Mouse (Mus musculus) kidney, adult 11 months (tissue): ENCODE data around the gene Gm45233.
"Not testable (repeated sequence)": the region's sequence is repeated elsewhere in the genome, so short reads cannot be mapped to it uniquely, and the experiment has no call there.

ENCODE experiments used
- DNase-seq: peaks from one replicate; pipeline ENCODE4 v3.0.0; 2022

Gm45233 gene

GRCm38 (mm10) chr7:43443917-43444293 lies at the start of gene Gm45233, which contains the start of gene Etfb:
Gene Gm45233, plus strand, starts transcription at chr7:43444128.
Gene Etfb, plus strand, starts transcription at chr7:43444083.
- peak; percentile 98 for DNase-seq

- no peak for DNase-seq
Observed at GRCm38 (mm10) chr7:43399501-43399900, 44.4 kb upstream of the Gm45233 start.

GRCm38 (mm10) chr7:43402718-43403117 lies 41.2 kb upstream of the Gm45233 start:
- no peak for DNase-seq

- DNase-seq, result no peak
Observed at GRCm38 (mm10) chr7:43407573-43407972, 36.4 kb upstream of the Gm45233 start.

- no peak for DNase-seq
Observed at GRCm38 (mm10) chr7:43408131-43408553, 35.8 kb upstream of the Gm45233 start, which contains the start of gene Siglecg. Gene Siglecg, plus strand, starts transcription at chr7:43408204.

- DNase-seq, result no peak
Observed at GRCm38 (mm10) chr7:43409084-43409483, 34.8 kb upstream of the Gm45233 start.

GRCm38 (mm10) chr7:43411724-43412123 lies 32.2 kb upstream of the Gm45233 start:
- not testable (repeated sequence) for DNase-seq

GRCm38 (mm10) chr7:43417298-43417697 lies 26.6 kb upstream of the Gm45233 start:
- DNase-seq, result no peak

GRCm38 (mm10) chr7:43422995-43423617 lies 20.8 kb upstream of the Gm45233 start:
- peak; percentile 76 for DNase-seq

GRCm38 (mm10) chr7:43423991-43424625 lies 19.8 kb upstream of the Gm45233 start:
- DNase-seq, result no peak

GRCm38 (mm10) chr7:43427406-43427805 lies 16.5 kb upstream of the Gm45233 start, which contains the start of gene Lim2:
Gene Lim2, plus strand, starts transcription at chr7:43427670.
- DNase-seq, result no peak

GRCm38 (mm10) chr7:43429500-43429899 lies 14.4 kb upstream of the Gm45233 start:
- no peak for DNase-seq

GRCm38 (mm10) chr7:43432891-43433290 lies 11.0 kb upstream of the Gm45233 start:
- DNase-seq, result no peak

GRCm38 (mm10) chr7:43434676-43435075 lies 9.3 kb upstream of the Gm45233 start:
- DNase-seq, result no peak

- no peak for DNase-seq
Observed at GRCm38 (mm10) chr7:43436341-43437255, 7.3 kb upstream of the Gm45233 start, which contains the start of gene Nkg7. Gene Nkg7, plus strand, starts transcription at chr7:43437073.

GRCm38 (mm10) chr7:43438611-43439010 lies 5.3 kb upstream of the Gm45233 start:
- no peak for DNase-seq

GRCm38 (mm10) chr7:43440482-43440881 lies 3.4 kb upstream of the Gm45233 start, which contains the start of gene Cldnd2:
Gene Cldnd2, plus strand, starts transcription at chr7:43440782.
- DNase-seq, result no peak

GRCm38 (mm10) chr7:43441071-43441470 lies 2.9 kb upstream of the Gm45233 start:
- peak; percentile 61 for DNase-seq

- no peak for DNase-seq
Observed at GRCm38 (mm10) chr7:43442684-43443083, 1.2 kb upstream of the Gm45233 start.

- peak; percentile 88 for DNase-seq
Observed at GRCm38 (mm10) chr7:43443126-43443916, 607 bp upstream of the Gm45233 start.

GRCm38 (mm10) chr7:43447801-43448200 lies 3.9 kb downstream of the Gm45233 start:
- peak; percentile 88 for DNase-seq

GRCm38 (mm10) chr7:43448246-43448645 lies 4.3 kb downstream of the Gm45233 start:
- peak; percentile 74 for DNase-seq
